Mouse (Mus musculus): ENCODE measurements at regions not wholly inside any gene's neighbourhood (a gene's known extent, or its start where the extent isn't known, plus 50 kb on each side); places are given as distances from the start of the nearest gene placed in this dataset.
"Not testable (repeated sequence)": the region's sequence is repeated elsewhere in the genome, so short reads cannot be mapped to it uniquely, and the experiment has no call there.

GRCm38 (mm10) chr1:41887556-41887955 is 808.0 kb upstream of the Pou3f3 start:
- peak in 1 of 2 experiments; percentile 5 for DNase-seq (ENCODE audit: low spot score in 2 of 2)

- no peak for DNase-seq (ENCODE audit: low spot score in 2 of 2)
Observed at GRCm38 (mm10) chr1:41888213-41888612, 807.4 kb upstream of the Pou3f3 start.

GRCm38 (mm10) chr1:41888966-41889365 is 806.6 kb upstream of the Pou3f3 start:
- no peak for DNase-seq (ENCODE audit: low spot score in 2 of 2)

GRCm38 (mm10) chr1:41889940-41890339 is 805.6 kb upstream of the Pou3f3 start:
- no peak for DNase-seq (ENCODE audit: low spot score in 2 of 2)

GRCm38 (mm10) chr1:41890714-41891689 is 804.6 kb upstream of the Pou3f3 start:
- DNase-seq (ENCODE audit: low spot score in 2 of 2) = peak in 1 of 2 experiments; percentile 16

GRCm38 (mm10) chr1:41891730-41892129 is 803.8 kb upstream of the Pou3f3 start:
- peak in 1 of 2 experiments; percentile 51 for DNase-seq (ENCODE audit: low spot score in 2 of 2)

GRCm38 (mm10) chr1:41892376-41892775 is 803.2 kb upstream of the Pou3f3 start:
- DNase-seq (ENCODE audit: low spot score in 2 of 2) = peak in 1 of 2 experiments; percentile 5

GRCm38 (mm10) chr1:41897768-41898330 is 797.7 kb upstream of the Pou3f3 start:
- peak; percentile 38 to 41 for DNase-seq (ENCODE audit: low spot score in 2 of 2)

GRCm38 (mm10) chr1:41900370-41900769 is 795.2 kb upstream of the Pou3f3 start:
- no peak for DNase-seq (ENCODE audit: low spot score in 2 of 2)

GRCm38 (mm10) chr1:41905971-41906370 is 789.6 kb upstream of the Pou3f3 start:
- DNase-seq (ENCODE audit: low spot score in 2 of 2) = no peak

GRCm38 (mm10) chr1:41908001-41908807 is 787.4 kb upstream of the Pou3f3 start:
- DNase-seq (ENCODE audit: low spot score in 2 of 2) = no peak

GRCm38 (mm10) chr1:41908808-41909110 is 786.8 kb upstream of the Pou3f3 start:
- DNase-seq (ENCODE audit: low spot score in 2 of 2) = no peak

GRCm38 (mm10) chr1:41909799-41910198 is 785.8 kb upstream of the Pou3f3 start:
- DNase-seq (ENCODE audit: low spot score in 2 of 2) = no peak

- no peak for DNase-seq (ENCODE audit: low spot score in 2 of 2)
Observed at GRCm38 (mm10) chr1:41916730-41917347, 778.7 kb upstream of the Pou3f3 start.

GRCm38 (mm10) chr1:41917807-41918206 is 777.8 kb upstream of the Pou3f3 start:
- not testable (repeated sequence) for DNase-seq (ENCODE audit: low spot score in 2 of 2)

GRCm38 (mm10) chr1:41918394-41919262 is 776.9 kb upstream of the Pou3f3 start:
- DNase-seq (ENCODE audit: low spot score in 2 of 2) = no peak

GRCm38 (mm10) chr1:41933777-41934176 is 761.8 kb upstream of the Pou3f3 start:
- DNase-seq (ENCODE audit: low spot score in 2 of 2) = no peak

- no peak for DNase-seq (ENCODE audit: low spot score in 2 of 2)
Observed at GRCm38 (mm10) chr1:41935912-41936478, 759.6 kb upstream of the Pou3f3 start.

- DNase-seq (ENCODE audit: low spot score in 2 of 2) = no peak
Observed at GRCm38 (mm10) chr1:41960982-41961381, 734.6 kb upstream of the Pou3f3 start.

GRCm38 (mm10) chr1:41981545-41981944 is 714.0 kb upstream of the Pou3f3 start:
- DNase-seq (ENCODE audit: low spot score in 2 of 2) = no peak

Data from left cerebral cortex, adult 18-20 months (tissue).